Mouse (Mus musculus): ENCODE data around the gene Cmklr1.

GRCm38 (mm10) chr5:113678743-113679452 is 28.7 kb upstream of the Cmklr1 start:
- TF ChIP-seq POLR2A (IDR thresholded peaks at IDR 0.05; ENCODE audit: control insufficient read depth, extremely low read depth, insufficient read depth, low read length, poor library complexity) (no peak), CTCF (IDR thresholded peaks at IDR 0.05; ENCODE audit: borderline replicate concordance, control insufficient read depth, extremely low read depth, insufficient read depth, low read length, poor library complexity) (no peak)
